Mouse (Mus musculus): ENCODE data around the gene Slc9a3r1. TPM values are rescaled to one million over a fixed set of nuclear protein-coding genes. Genes with fewer than 3 reads are reported as not detected.

Slc9a3r1 gene
- polyA plus RNA-seq, 1 experiment, result 51.5 TPM

DNA sequence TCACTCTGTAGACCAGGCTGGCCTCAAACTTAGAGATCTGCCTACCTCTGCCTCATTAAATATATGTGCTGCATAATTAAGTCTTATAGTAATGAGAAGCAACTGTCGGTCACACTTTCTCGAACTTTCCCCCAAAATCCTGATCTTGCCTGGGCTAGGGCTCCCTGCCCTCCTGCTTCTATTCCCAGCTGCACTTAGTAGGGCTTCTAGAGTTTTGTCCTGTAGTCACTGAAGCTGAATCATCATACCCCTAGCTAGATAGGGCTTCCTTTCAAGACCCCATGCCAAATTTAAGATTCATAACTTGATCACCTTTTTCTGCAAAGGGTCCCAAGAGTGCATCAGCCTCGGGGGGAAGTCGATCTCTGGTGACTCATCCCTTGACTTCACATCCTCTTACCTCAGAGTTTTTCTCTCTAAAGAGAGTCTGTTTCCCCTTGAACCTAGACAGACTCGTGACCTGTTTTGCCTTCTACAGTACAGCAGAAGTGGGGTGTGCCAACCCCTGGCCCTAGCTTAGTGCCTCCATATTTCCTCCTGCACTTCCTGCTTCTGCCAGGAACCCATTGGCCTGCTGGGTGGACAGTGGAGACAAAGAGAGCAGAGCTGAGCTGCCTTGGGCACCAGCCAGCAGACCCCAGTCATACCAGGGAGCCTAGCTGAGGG is 24.4 kb upstream of the Slc9a3r1 start:
- Histone ChIP-seq H3K4me1 (ENCODE audit: control insufficient read depth, insufficient read depth, insufficient read length) (peaks cover 12% of the 10 kb centered on the region; the same call in 1 of the 2 replicates), H3K36me3 (ENCODE audit: control insufficient read depth, insufficient read depth, low read length) (no peaks in the 10 kb centered on the region), H3K27me3 (ENCODE audit: control insufficient read depth, insufficient read depth, low read length) (no peaks in the 10 kb centered on the region), H3K27ac (ENCODE audit: insufficient read depth, low read length) (peak overlapping the region; percentile 57), H3K4me3 (ENCODE audit: extremely low read depth, insufficient read depth, insufficient read length) (no peak overlapping the region)
- DNase-seq (ENCODE audit: low read depth in 1 of 2, low spot score in 2 of 2), result peak in 1 of 2 experiments; percentile 42
- WGBS, result 40% methylated on average over 5 of the region's 5 CpGs
- TF ChIP-seq POLR2A (IDR thresholded peaks at IDR 0.05; ENCODE audit: low read depth, low read length) (no peak), CTCF (IDR thresholded peaks at IDR 0.05; ENCODE audit: extremely low read depth, insufficient read depth, insufficient read length, insufficient replicate concordance) (no peak)

DNA sequence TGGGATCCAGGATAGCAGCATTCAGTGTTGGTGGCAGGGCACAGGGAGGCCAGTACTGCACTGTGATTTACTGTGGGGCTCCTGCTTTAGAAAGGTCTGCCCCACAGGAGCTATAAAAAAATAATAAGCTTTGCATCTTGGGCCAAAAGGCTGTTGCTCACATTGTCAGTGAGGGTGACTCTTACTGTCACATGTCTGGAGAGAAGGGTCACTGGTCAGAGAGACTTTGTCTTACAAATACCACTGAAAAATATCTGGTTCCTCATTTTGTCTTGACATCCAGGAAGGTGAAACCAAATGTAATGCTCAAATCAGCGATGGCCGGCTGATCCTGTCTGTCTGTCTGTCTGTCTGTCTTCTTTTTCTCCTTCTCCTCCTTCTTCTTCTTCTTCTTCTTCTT is 21.2 kb upstream of the Slc9a3r1 start:
- H3K27ac ChIP-seq (ENCODE audit: insufficient read depth, low read length), result peak overlapping the region; percentile 52; the same call in 1 of the 2 replicates

DNA sequence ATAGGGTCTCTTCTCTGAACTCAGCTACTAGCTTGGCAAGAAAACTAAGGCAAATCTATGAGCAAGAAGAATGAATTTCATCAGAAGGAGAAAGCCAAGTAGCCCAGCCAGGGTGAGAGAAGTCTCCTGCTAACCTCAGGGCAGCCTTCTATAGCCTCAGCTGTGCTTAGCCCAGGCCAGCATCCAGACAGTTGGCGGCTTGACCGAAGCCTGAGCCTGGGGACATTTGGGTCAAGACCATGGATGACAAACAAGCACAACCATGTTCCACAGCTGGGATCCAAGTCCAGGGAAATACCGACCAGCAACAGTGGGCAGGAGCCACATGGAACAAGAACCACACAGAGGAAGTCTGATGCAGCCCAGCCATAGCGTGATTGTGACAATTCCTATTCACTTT is 15.3 kb upstream of the Slc9a3r1 start:
- Histone ChIP-seq H3K4me1 (ENCODE audit: control insufficient read depth, insufficient read depth, insufficient read length) (peaks cover 22% of the 10 kb centered on the region; the same call in 1 of the 2 replicates), H3K27ac (ENCODE audit: insufficient read depth, low read length) (no peak overlapping the region), H3K36me3 (ENCODE audit: control insufficient read depth, insufficient read depth, low read length) (no peaks in the 10 kb centered on the region), H3K4me3 (ENCODE audit: extremely low read depth, insufficient read depth, insufficient read length) (no peak overlapping the region), H3K27me3 (ENCODE audit: control insufficient read depth, insufficient read depth, low read length) (no peaks in the 10 kb centered on the region)
- WGBS, result 91% methylated on average over 4 of the region's 4 CpGs
- no peak for DNase-seq (ENCODE audit: low read depth in 1 of 2, low spot score in 2 of 2)
- TF ChIP-seq POLR2A (IDR thresholded peaks at IDR 0.05; ENCODE audit: low read depth, low read length), result no peak
- TF ChIP-seq CTCF (IDR thresholded peaks at IDR 0.05; ENCODE audit: extremely low read depth, insufficient read depth, insufficient read length, insufficient replicate concordance), result no peak

More for the DNA sequence above, 21.2 kb upstream of the Slc9a3r1 start:
- TF ChIP-seq POLR2A (IDR thresholded peaks at IDR 0.05; ENCODE audit: low read depth, low read length) (no peak), CTCF (IDR thresholded peaks at IDR 0.05; ENCODE audit: extremely low read depth, insufficient read depth, insufficient read length, insufficient replicate concordance) (no peak)
- H3K36me3 ChIP-seq (ENCODE audit: control insufficient read depth, insufficient read depth, low read length), result no peaks in the 10 kb centered on the region
- no peaks in the 10 kb centered on the region for H3K27me3 ChIP-seq (ENCODE audit: control insufficient read depth, insufficient read depth, low read length)
- peaks cover 8% of the 10 kb centered on the region; the same call in 1 of the 2 replicates for H3K4me1 ChIP-seq (ENCODE audit: control insufficient read depth, insufficient read depth, insufficient read length)
- 7% methylated on average over 2 of the region's 2 CpGs for WGBS
- DNase-seq (ENCODE audit: low read depth in 1 of 2, low spot score in 2 of 2), result no peak
- H3K4me3 ChIP-seq (ENCODE audit: extremely low read depth, insufficient read depth, insufficient read length), result no peak overlapping the region

DNA sequence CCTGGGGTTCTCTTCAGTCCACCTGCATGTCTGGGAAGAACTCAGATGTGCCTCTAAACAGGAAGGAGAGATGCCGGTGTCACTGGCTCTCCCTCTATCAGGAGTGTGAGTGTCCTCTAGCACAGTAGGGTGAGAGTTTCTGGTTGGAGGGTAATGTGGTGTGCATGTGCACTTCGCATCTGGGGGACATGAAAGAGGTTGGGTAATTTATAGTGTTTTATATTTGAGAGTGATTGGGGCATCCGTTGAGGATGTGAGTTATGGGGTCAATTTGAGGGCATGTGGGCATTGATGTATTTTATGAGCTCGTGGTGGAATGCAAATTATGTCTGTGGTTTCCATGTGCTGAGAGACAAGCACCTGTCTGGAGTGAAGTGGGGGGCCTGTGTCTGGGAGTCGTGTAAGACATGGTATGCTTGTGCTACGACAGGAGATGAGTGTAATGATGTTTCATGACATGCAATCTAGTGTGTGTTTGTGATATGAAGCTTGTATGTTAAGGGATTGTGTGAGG is 12.3 kb upstream of the Slc9a3r1 start:
- Histone ChIP-seq H3K27me3 (ENCODE audit: control insufficient read depth, insufficient read depth, low read length) (no peaks in the 10 kb centered on the region), H3K4me1 (ENCODE audit: control insufficient read depth, insufficient read depth, insufficient read length) (peaks cover 28% of the 10 kb centered on the region; the same call in 1 of the 2 replicates), H3K4me3 (ENCODE audit: extremely low read depth, insufficient read depth, insufficient read length) (no peak overlapping the region), H3K36me3 (ENCODE audit: control insufficient read depth, insufficient read depth, low read length) (no peaks in the 10 kb centered on the region), H3K27ac (ENCODE audit: insufficient read depth, low read length) (no peak overlapping the region)
- DNase-seq (ENCODE audit: low read depth in 1 of 2, low spot score in 2 of 2), result no peak
- TF ChIP-seq POLR2A (IDR thresholded peaks at IDR 0.05; ENCODE audit: low read depth, low read length), result no peak
- TF ChIP-seq CTCF (IDR thresholded peaks at IDR 0.05; ENCODE audit: extremely low read depth, insufficient read depth, insufficient read length, insufficient replicate concordance), result no peak
- 14% methylated on average over 6 of the region's 6 CpGs for WGBS

DNA sequence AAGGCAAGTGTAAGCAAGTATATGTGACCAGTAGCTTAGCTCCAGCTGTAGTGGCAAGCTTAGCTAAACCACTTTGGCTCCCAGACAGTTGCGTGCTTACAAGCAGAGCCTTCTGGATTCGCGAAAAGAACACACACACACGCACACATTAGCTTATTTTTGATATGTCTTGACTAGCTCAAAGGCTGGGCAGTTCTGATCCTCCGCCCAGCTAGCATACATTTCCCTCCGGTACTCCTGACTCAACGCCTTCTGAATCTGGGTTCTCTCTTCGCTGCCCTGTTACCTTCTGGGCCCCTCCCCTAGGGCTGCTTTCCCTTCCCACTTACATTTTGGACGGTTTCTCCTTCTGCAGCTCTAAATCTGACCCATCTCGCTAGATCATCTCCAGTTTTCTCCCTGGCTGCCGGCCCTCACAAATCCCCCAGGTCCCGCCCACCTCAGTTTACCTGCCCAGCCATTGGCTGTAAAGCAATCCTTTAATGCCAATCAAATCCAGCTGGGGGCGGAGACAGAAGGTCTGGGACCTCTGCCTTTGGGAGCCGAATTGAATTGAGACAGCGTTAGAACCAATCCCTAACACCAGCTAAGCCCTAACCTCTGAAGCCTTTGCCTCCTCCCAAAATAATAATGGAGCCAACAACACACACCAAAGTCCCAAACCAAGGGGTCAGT is 11.2 kb upstream of the Slc9a3r1 start:
- H3K36me3 ChIP-seq (ENCODE audit: control insufficient read depth, insufficient read depth, low read length), result no peaks in the 10 kb centered on the region
- DNase-seq (ENCODE audit: low read depth in 1 of 2, low spot score in 2 of 2), result no peak
- H3K27me3 ChIP-seq (ENCODE audit: control insufficient read depth, insufficient read depth, low read length), result no peaks in the 10 kb centered on the region
- no peak overlapping the region for H3K27ac ChIP-seq (ENCODE audit: insufficient read depth, low read length)
- peaks cover 28% of the 10 kb centered on the region; the same call in 1 of the 2 replicates for H3K4me1 ChIP-seq (ENCODE audit: control insufficient read depth, insufficient read depth, insufficient read length)
- WGBS, result 55% methylated on average over 15 of the region's 15 CpGs
- H3K4me3 ChIP-seq (ENCODE audit: extremely low read depth, insufficient read depth, insufficient read length), result no peak overlapping the region
- TF ChIP-seq CTCF (IDR thresholded peaks at IDR 0.05; ENCODE audit: extremely low read depth, insufficient read depth, insufficient read length, insufficient replicate concordance), result no peak
- TF ChIP-seq POLR2A (IDR thresholded peaks at IDR 0.05; ENCODE audit: low read depth, low read length), result no peak

DNA sequence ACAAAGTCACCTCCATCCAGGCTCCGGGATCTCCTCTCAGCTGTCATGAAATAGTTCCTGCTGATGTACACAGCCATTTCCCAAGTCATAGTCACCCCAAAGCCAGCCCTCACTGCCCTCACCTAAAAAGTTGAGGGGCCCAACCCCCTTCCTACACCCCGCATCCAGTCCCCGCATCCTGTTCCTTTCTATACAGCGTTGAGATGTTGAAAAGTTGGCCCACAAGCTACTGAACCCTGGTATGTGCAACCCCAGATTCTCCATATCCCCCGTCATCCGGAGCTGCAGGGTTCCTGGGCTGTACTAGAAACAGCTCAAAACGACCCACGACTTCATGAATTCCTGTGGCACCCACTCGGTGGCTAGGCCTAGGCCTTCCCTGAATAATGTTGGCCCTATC is 10.1 kb upstream of the Slc9a3r1 start:
- DNase-seq (ENCODE audit: low read depth in 1 of 2, low spot score in 2 of 2), result no peak
- no peak overlapping the region for H3K4me3 ChIP-seq (ENCODE audit: extremely low read depth, insufficient read depth, insufficient read length)
- TF ChIP-seq CTCF (IDR thresholded peaks at IDR 0.05; ENCODE audit: extremely low read depth, insufficient read depth, insufficient read length, insufficient replicate concordance) (no peak), POLR2A (IDR thresholded peaks at IDR 0.05; ENCODE audit: low read depth, low read length) (no peak)
- no peaks in the 10 kb centered on the region for H3K27me3 ChIP-seq (ENCODE audit: control insufficient read depth, insufficient read depth, low read length)
- peaks cover 37% of the 10 kb centered on the region; the same call in 1 of the 2 replicates for H3K4me1 ChIP-seq (ENCODE audit: control insufficient read depth, insufficient read depth, insufficient read length)
- WGBS, result 71% methylated on average over 9 of the region's 9 CpGs
- no peaks in the 10 kb centered on the region for H3K36me3 ChIP-seq (ENCODE audit: control insufficient read depth, insufficient read depth, low read length)
- H3K27ac ChIP-seq (ENCODE audit: insufficient read depth, low read length), result peak overlapping the region; percentile 71; the same call in 1 of the 2 replicates

Measured in spleen, adult 2 months (tissue).